Mouse (Mus musculus): ENCODE results near the gene Zfp106.

GRCm38 (mm10) chr2:120476277-120477087 lies 87.2 kb downstream of the Zfp106 start:
- TF ChIP-seq POLR2A (IDR thresholded peaks at IDR 0.05; ENCODE audit: control insufficient read depth, extremely low read depth, insufficient read depth, low read length, poor library complexity) (no peak), CTCF (IDR thresholded peaks at IDR 0.05; ENCODE audit: borderline replicate concordance, control insufficient read depth, extremely low read depth, insufficient read depth, low read length, poor library complexity) (no peak)
